Mouse (Mus musculus): ENCODE measurements around the gene Ppp1r13l. TPM values are rescaled to one million over a fixed set of nuclear protein-coding genes. Genes with fewer than 3 reads are reported as not detected.

Gene Ppp1r13l
- polyA plus RNA-seq, 1 experiment from 2014 or later, result 8.9 TPM

GRCm38 (mm10) chr7:19357381-19358375 is 1.9 kb upstream of the Ppp1r13l start:
- no peak overlapping the region for H3K9ac ChIP-seq
- WGBS, result 87% methylated on average over 25 of the region's 25 CpGs
- ATAC-seq (ENCODE audit: insufficient read depth, low FRiP score, low read depth), result no peak

GRCm38 (mm10) chr7:19358634-19359033 is 915 bp upstream of the Ppp1r13l start:
- Histone ChIP-seq H3K27ac (no peak overlapping the region), H3K4me1 (peaks cover 34% of the 10 kb centered on the region), H3K27me3 (replicated peaks) (no peaks in the 10 kb centered on the region), H3K4me2 (peak overlapping the region; percentile 97), H3K36me3 (peaks cover 8% of the 10 kb centered on the region; the same call in 1 of the 2 replicates), H3K9ac (peak overlapping the region; percentile 17; the same call in 1 of the 2 replicates), H3K9me3 (no peaks in the 10 kb centered on the region), H3K4me3 (replicated peaks) (peak overlapping the region; percentile 82)
- no peak for ATAC-seq (ENCODE audit: insufficient read depth, low FRiP score, low read depth)
- 13% methylated on average over 13 of the region's 13 CpGs for WGBS

More at GRCm38 (mm10) chr7:19357381-19358375, 1.9 kb upstream of the Ppp1r13l start:
- H3K4me1 ChIP-seq, result peaks cover 29% of the 10 kb centered on the region
- peaks cover 10% of the 10 kb centered on the region for H3K36me3 ChIP-seq
- H3K9me3 ChIP-seq, result no peaks in the 10 kb centered on the region
- H3K4me2 ChIP-seq, result peak overlapping the region; percentile 97
- no peak overlapping the region for H3K27ac ChIP-seq
- H3K4me3 ChIP-seq (replicated peaks), result peak overlapping the region; percentile 82
- H3K27me3 ChIP-seq (replicated peaks), result no peaks in the 10 kb centered on the region

GRCm38 (mm10) chr7:19359892-19360641 is 518 bp downstream of the Ppp1r13l start:
- H3K4me1 ChIP-seq, result peaks cover 37% of the 10 kb centered on the region
- WGBS, result under 1% methylated on average over 45 of the region's 45 CpGs
- H3K9ac ChIP-seq, result peak overlapping the region; percentile 4; the same call in 1 of the 2 replicates
- no peaks in the 10 kb centered on the region for H3K9me3 ChIP-seq
- peak overlapping the region; percentile 67 for H3K27ac ChIP-seq
- peak overlapping the region; percentile 97 for H3K4me2 ChIP-seq
- H3K36me3 ChIP-seq, result peaks cover 8% of the 10 kb centered on the region; the same call in 1 of the 2 replicates
- H3K27me3 ChIP-seq (replicated peaks), result no peaks in the 10 kb centered on the region
- ATAC-seq (ENCODE audit: insufficient read depth, low FRiP score, low read depth), result peak; percentile 54
- H3K4me3 ChIP-seq (replicated peaks), result peak overlapping the region; percentile 82

- no peaks in the 10 kb centered on the region for H3K9me3 ChIP-seq
- peak overlapping the region; percentile 82 for H3K4me3 ChIP-seq (replicated peaks)
- H3K4me1 ChIP-seq, result peaks cover 37% of the 10 kb centered on the region
- peak; percentile 74 for ATAC-seq (ENCODE audit: insufficient read depth, low FRiP score, low read depth)
- 1% methylated on average over 27 of the region's 27 CpGs for WGBS
- H3K9ac ChIP-seq, result peak overlapping the region; percentile 46
- peak overlapping the region; percentile 67 for H3K27ac ChIP-seq
- H3K4me2 ChIP-seq, result peak overlapping the region; percentile 97
- peaks cover 8% of the 10 kb centered on the region; the same call in 1 of the 2 replicates for H3K36me3 ChIP-seq
- H3K27me3 ChIP-seq (replicated peaks), result no peaks in the 10 kb centered on the region
Measured at GRCm38 (mm10) chr7:19360944-19361343, 1.4 kb downstream of the Ppp1r13l start.

GRCm38 (mm10) chr7:19361720-19362119 is 2.2 kb downstream of the Ppp1r13l start:
- no peaks in the 10 kb centered on the region for H3K27me3 ChIP-seq (replicated peaks)
- H3K9ac ChIP-seq, result peak overlapping the region; percentile 46; the same call in 1 of the 2 replicates
- H3K9me3 ChIP-seq, result no peaks in the 10 kb centered on the region
- H3K36me3 ChIP-seq, result 0 out of 2 replicates have a peak, but pooled peaks cover 8% of the 10 kb centered on the region
- H3K4me2 ChIP-seq, result peak overlapping the region; percentile 97
- peaks cover 37% of the 10 kb centered on the region for H3K4me1 ChIP-seq
- 11% methylated on average over 16 of the region's 16 CpGs for WGBS
- ATAC-seq (ENCODE audit: insufficient read depth, low FRiP score, low read depth), result no peak
- peak overlapping the region; percentile 82 for H3K4me3 ChIP-seq (replicated peaks)
- H3K27ac ChIP-seq, result peak overlapping the region; percentile 67

GRCm38 (mm10) chr7:19362276-19362675 is 2.7 kb downstream of the Ppp1r13l start:
- Histone ChIP-seq H3K4me1 (peaks cover 37% of the 10 kb centered on the region), H3K9ac (no peak overlapping the region), H3K27me3 (replicated peaks) (no peaks in the 10 kb centered on the region), H3K9me3 (no peaks in the 10 kb centered on the region), H3K4me2 (peak overlapping the region; percentile 97), H3K36me3 (0 out of 2 replicates have a peak, but pooled peaks cover 3% of the 10 kb centered on the region), H3K27ac (no peak overlapping the region; the same call in 1 of the 2 replicates), H3K4me3 (replicated peaks) (peak overlapping the region; percentile 17; the same call in 1 of the 2 replicates)
- no peak for ATAC-seq (ENCODE audit: insufficient read depth, low FRiP score, low read depth)
- WGBS, result 48% methylated on average over 4 of the region's 4 CpGs

GRCm38 (mm10) chr7:19363881-19364280 is 4.3 kb downstream of the Ppp1r13l start:
- Histone ChIP-seq H3K36me3 (no peaks in the 10 kb centered on the region), H3K4me1 (peaks cover 30% of the 10 kb centered on the region), H3K9ac (no peak overlapping the region), H3K27ac (peak overlapping the region; percentile 65), H3K9me3 (no peaks in the 10 kb centered on the region), H3K4me3 (replicated peaks) (0 out of 2 replicates have a peak overlapping the region, but pooled peaks have one; percentile 3), H3K4me2 (peak overlapping the region; percentile 34), H3K27me3 (replicated peaks) (0 out of 2 replicates have a peak, but pooled peaks cover 2% of the 10 kb centered on the region)
- 5% methylated on average over 18 of the region's 18 CpGs for WGBS
- ATAC-seq (ENCODE audit: insufficient read depth, low FRiP score, low read depth), result peak; percentile 44

- 63% methylated on average over 4 of the region's 4 CpGs for WGBS
- H3K4me3 ChIP-seq (replicated peaks), result no peak overlapping the region
- no peak overlapping the region for H3K9ac ChIP-seq
- peaks cover 28% of the 10 kb centered on the region for H3K4me1 ChIP-seq
- 0 out of 2 replicates have a peak, but pooled peaks cover 2% of the 10 kb centered on the region for H3K27me3 ChIP-seq (replicated peaks)
- no peak overlapping the region for H3K4me2 ChIP-seq
- no peaks in the 10 kb centered on the region for H3K36me3 ChIP-seq
- H3K9me3 ChIP-seq, result no peaks in the 10 kb centered on the region
- H3K27ac ChIP-seq, result no peak overlapping the region
- ATAC-seq (ENCODE audit: insufficient read depth, low FRiP score, low read depth), result no peak
Measured at GRCm38 (mm10) chr7:19365376-19365775, 5.8 kb downstream of the Ppp1r13l start.

GRCm38 (mm10) chr7:19368380-19368779 is 8.8 kb downstream of the Ppp1r13l start:
- no peak overlapping the region for H3K4me2 ChIP-seq
- ATAC-seq (ENCODE audit: insufficient read depth, low FRiP score, low read depth), result no peak
- 23% methylated on average over 16 of the region's 16 CpGs for WGBS

GRCm38 (mm10) chr7:19369823-19370425 is 10.4 kb downstream of the Ppp1r13l start:
- H3K36me3 ChIP-seq, result no peaks in the 10 kb centered on the region
- H3K9me3 ChIP-seq, result no peaks in the 10 kb centered on the region

More at GRCm38 (mm10) chr7:19368380-19368779, 8.8 kb downstream of the Ppp1r13l start:
- Histone ChIP-seq H3K27me3 (replicated peaks) (0 out of 2 replicates have a peak, but pooled peaks cover 2% of the 10 kb centered on the region), H3K27ac (no peak overlapping the region), H3K36me3 (no peaks in the 10 kb centered on the region), H3K4me1 (peaks cover 15% of the 10 kb centered on the region), H3K4me3 (replicated peaks) (no peak overlapping the region), H3K9me3 (no peaks in the 10 kb centered on the region), H3K9ac (no peak overlapping the region)

GRCm38 (mm10) chr7:19373367-19373766 is 13.8 kb downstream of the Ppp1r13l start:
- WGBS, result 87% methylated on average over 2 of the region's 2 CpGs
- Histone ChIP-seq H3K9ac (no peak overlapping the region), H3K36me3 (no peaks in the 10 kb centered on the region), H3K27ac (no peak overlapping the region), H3K4me1 (peaks cover 8% of the 10 kb centered on the region), H3K4me3 (replicated peaks) (no peak overlapping the region), H3K4me2 (no peak overlapping the region), H3K27me3 (replicated peaks) (0 out of 2 replicates have a peak, but pooled peaks cover 2% of the 10 kb centered on the region), H3K9me3 (no peaks in the 10 kb centered on the region)
- ATAC-seq (ENCODE audit: insufficient read depth, low FRiP score, low read depth), result no peak

More at GRCm38 (mm10) chr7:19369823-19370425, 10.4 kb downstream of the Ppp1r13l start:
- Histone ChIP-seq H3K4me2 (peak overlapping the region; percentile 77), H3K27ac (no peak overlapping the region), H3K9ac (no peak overlapping the region), H3K27me3 (replicated peaks) (0 out of 2 replicates have a peak, but pooled peaks cover 2% of the 10 kb centered on the region), H3K4me1 (peaks cover 9% of the 10 kb centered on the region), H3K4me3 (replicated peaks) (peak overlapping the region; percentile 34)
- 10% methylated on average over 46 of the region's 46 CpGs for WGBS
- peak; percentile 65 for ATAC-seq (ENCODE audit: insufficient read depth, low FRiP score, low read depth)

Measured in stomach, embryonic 15.5 days (tissue).